Mouse (Mus musculus) thymus, adult 2 months (tissue): ENCODE data around the gene Anapc2.

ENCODE experiments used
- CTCF ChIP-seq: fragments of 200-500 bp; IDR thresholded peaks from 2 replicates; pipeline ENCODE4 v1.5.1; 2012; ENCODE audit warnings: mild to moderate bottlenecking, control low read depth, low read length, moderate library complexity, borderline replicate concordance; ENCODE audit not compliant: control insufficient read depth, poor library complexity, insufficient read depth; ENCODE audit errors: extremely low read depth
- POLR2A ChIP-seq: fragments of 200-500 bp; IDR thresholded peaks from 2 replicates; pipeline ENCODE4 v1.6.1; 2012; ENCODE audit warnings: mild to moderate bottlenecking, low read length, control low read depth, moderate library complexity; ENCODE audit not compliant: control insufficient read depth, poor library complexity, insufficient read depth; ENCODE audit errors: extremely low read depth

DNA sequence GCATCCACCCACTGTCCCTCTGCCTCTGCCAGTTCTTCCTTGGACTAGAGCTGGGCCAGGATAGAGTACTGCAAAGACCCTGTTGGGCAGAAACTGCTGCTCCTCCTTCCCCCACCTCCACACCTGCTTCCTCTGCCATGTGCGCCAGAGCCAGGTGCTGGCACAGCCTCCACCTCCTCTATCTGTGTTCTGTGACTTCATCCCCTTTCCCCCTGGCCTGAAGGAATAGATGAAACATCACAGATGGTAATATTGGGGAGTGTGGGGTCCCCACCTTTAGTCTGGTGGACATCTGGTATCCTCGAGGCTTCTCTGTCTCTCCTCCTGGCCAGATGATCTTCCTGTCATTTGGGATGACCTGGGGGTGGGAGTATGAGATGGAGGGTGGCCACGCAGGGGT is 31.2 kb downstream of the Anapc2 start:
- TF ChIP-seq POLR2A (no peak), CTCF (no peak)
